Mouse (Mus musculus) heart, postnatal 10 days (tissue): Measurements from ENCODE around the gene Cdca7l. TPM values are rescaled to one million over a fixed set of nuclear protein-coding genes. Genes with fewer than 3 reads are reported as not detected.

Experiments used
- DNase-seq, 2 experiments: peaks; one replicate each; pipeline ENCODE4 v3.0.0; 2021
- intact Hi-C: fragments of 180-260 bp; cut with DNase I; formaldehyde crosslinking; loops from one replicate; pipeline ENCODE4 v1.15.1; 2025
- total RNA-seq, 2 experiments: library from RNA; stranded (reverse); gene quantifications; 2 replicates each; pipeline ENCODE4 v1.2.3; 2021

The Cdca7l gene
- total RNA-seq, 2 experiments from 2014 or later = 2.1 to 2.2 TPM

- intact Hi-C loops = no loop called here
- no peak for DNase-seq
Measured at GRCm38 (mm10) chr12:117808355-117809326, 4.6 kb downstream of the Cdca7l start.

- no peak for DNase-seq
- intact Hi-C loops = no loop called here
Measured at GRCm38 (mm10) chr12:117809327-117810017, 5.4 kb downstream of the Cdca7l start.

- no peak for DNase-seq
- intact Hi-C loops = no loop called here
Measured at GRCm38 (mm10) chr12:117810074-117810473, 6.0 kb downstream of the Cdca7l start.

GRCm38 (mm10) chr12:117820138-117820858, 16.2 kb downstream of the Cdca7l start:
- peak; percentile 14 to 39 for DNase-seq
- intact Hi-C loops = loop anchor here (1.0 to 5.0 kb wide), 4 partner anchors 33 to 1035 kb away; no protein-coding TSS in a partner anchor

GRCm38 (mm10) chr12:117820859-117821221, 16.8 kb downstream of the Cdca7l start:
- intact Hi-C loops = loop anchor here (1.0 to 5.0 kb wide), 4 partner anchors 32 to 1034 kb away; no protein-coding TSS in a partner anchor
- DNase-seq = peak in 1 of 2 experiments; percentile 10

GRCm38 (mm10) chr12:117821394-117821793, 17.3 kb downstream of the Cdca7l start:
- no peak for DNase-seq
- intact Hi-C loops = loop anchor here (2.0 to 5.0 kb wide), 2 partner anchors 171 to 633 kb away; no protein-coding TSS in a partner anchor

- intact Hi-C loops = no loop called here
- no peak for DNase-seq
Measured at GRCm38 (mm10) chr12:117828350-117828749, 24.3 kb downstream of the Cdca7l start.

- intact Hi-C loops = no loop called here
- no peak for DNase-seq
Measured at GRCm38 (mm10) chr12:117831351-117831961, 27.4 kb downstream of the Cdca7l start.

GRCm38 (mm10) chr12:117832190-117832589, 28.1 kb downstream of the Cdca7l start:
- DNase-seq = no peak
- intact Hi-C loops = no loop called here

- intact Hi-C loops = no loop called here
- no peak for DNase-seq
Measured at GRCm38 (mm10) chr12:117834652-117835051, 30.6 kb downstream of the Cdca7l start.

GRCm38 (mm10) chr12:117835371-117835770, 31.3 kb downstream of the Cdca7l start:
- intact Hi-C loops = no loop called here

GRCm38 (mm10) chr12:117837376-117837775, 33.3 kb downstream of the Cdca7l start:
- intact Hi-C loops = no loop called here

More at GRCm38 (mm10) chr12:117835371-117835770, 31.3 kb downstream of the Cdca7l start:
- DNase-seq = no peak

GRCm38 (mm10) chr12:117840705-117841104, 36.6 kb downstream of the Cdca7l start:
- no peak for DNase-seq
- intact Hi-C loops = loop anchor here (10.0 kb wide), 1 partner anchor 454 kb away; no protein-coding TSS in a partner anchor

More at GRCm38 (mm10) chr12:117837376-117837775, 33.3 kb downstream of the Cdca7l start:
- DNase-seq = no peak

- no peak for DNase-seq
- intact Hi-C loops = loop anchor here (10.0 kb wide), 1 partner anchor 452 kb away; no protein-coding TSS in a partner anchor
Measured at GRCm38 (mm10) chr12:117842676-117843075, 38.6 kb downstream of the Cdca7l start.

- peak; percentile 63 to 70 for DNase-seq
- intact Hi-C loops = loop anchor here (10.0 kb wide), 1 partner anchor 451 kb away; no protein-coding TSS in a partner anchor
Measured at GRCm38 (mm10) chr12:117843302-117844074, 39.4 kb downstream of the Cdca7l start.

- no peak for DNase-seq
- intact Hi-C loops = loop anchor here (10.0 kb wide), 1 partner anchor 451 kb away; no protein-coding TSS in a partner anchor
Measured at GRCm38 (mm10) chr12:117844075-117844408, 40.0 kb downstream of the Cdca7l start.

- no peak for DNase-seq
- intact Hi-C loops = loop anchor here (10.0 kb wide), 1 partner anchor 450 kb away; no protein-coding TSS in a partner anchor
Measured at GRCm38 (mm10) chr12:117844917-117845316, 40.8 kb downstream of the Cdca7l start.

- intact Hi-C loops = loop anchor here (10.0 kb wide), 1 partner anchor 446 kb away; no protein-coding TSS in a partner anchor
- no peak for DNase-seq
Measured at GRCm38 (mm10) chr12:117848621-117849020, 44.5 kb downstream of the Cdca7l start.

GRCm38 (mm10) chr12:117850472-117850871, 46.4 kb downstream of the Cdca7l start:
- DNase-seq = no peak
- intact Hi-C loops = loop anchor here (5.0 kb wide), 3 partner anchors 78 to 463 kb away; no protein-coding TSS in a partner anchor
